Mouse (Mus musculus) urinary bladder, adult 2 months (tissue): ENCODE data around the gene Slc2a4. TPM values are rescaled to one million over a fixed set of nuclear protein-coding genes. Genes with fewer than 3 reads are reported as not detected.
"Not testable (repeated sequence)": the region's sequence is repeated elsewhere in the genome, so short reads cannot be mapped to it uniquely, and the experiment has no call there.

Experiments
- DNase-seq: peaks from one replicate; pipeline ENCODE4 v3.0.0; 2022; ENCODE audit warnings: low spot score
- polyA plus RNA-seq: library from polyadenylated mRNA; depleted of rRNA; stranded (reverse); fragments of >200 nt; gene quantifications from 2 replicates; pipeline ENCODE4 v1.2.3, GENCODE M21; 2012

The Slc2a4 gene
- polyA plus RNA-seq, 1 experiment: 146 TPM

DNA sequence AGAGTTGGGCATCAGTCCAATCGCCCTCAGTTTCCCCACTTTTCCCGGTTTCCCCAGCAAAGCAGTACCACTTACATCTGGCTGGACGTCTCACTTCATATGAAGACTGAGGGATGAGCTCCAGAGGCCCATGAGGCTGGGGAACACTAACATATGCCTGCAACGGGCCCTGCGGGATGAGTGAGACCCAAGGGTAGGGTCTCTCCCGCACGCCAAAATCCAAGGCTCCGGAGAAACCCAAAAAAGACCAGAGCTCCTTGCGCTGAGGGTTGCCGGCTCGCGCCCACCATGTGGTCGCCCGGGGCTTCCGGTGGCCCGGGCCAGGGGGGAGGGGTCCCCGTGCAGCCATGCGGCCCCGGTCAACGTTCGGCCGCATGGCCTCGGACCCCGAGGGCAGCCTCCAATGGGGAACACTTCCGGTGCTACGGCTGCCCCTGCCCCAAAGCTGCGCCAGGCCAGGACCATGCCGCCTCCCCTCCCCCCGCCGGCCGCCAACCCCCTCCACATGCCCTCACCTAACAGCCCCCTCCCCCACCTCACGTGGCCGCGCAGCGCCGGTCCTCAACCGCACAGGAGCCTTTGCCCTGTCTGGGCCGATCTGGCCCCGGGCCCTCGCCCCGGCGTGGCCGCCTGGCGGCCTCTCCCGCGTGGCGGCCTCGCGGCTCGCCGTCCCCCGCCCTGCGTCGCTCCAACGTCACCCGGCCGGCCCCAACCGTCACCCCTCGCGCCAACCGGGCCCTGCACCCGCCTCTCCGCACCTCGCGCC, 27.5 kb downstream of the Slc2a4 start:
- DNase-seq: no peak

- DNase-seq: no peak
These were observed 28.2 kb downstream of the Slc2a4 start for GRCm38 (mm10) chr11:69919661-69920265.

GRCm38 (mm10) chr11:69919053-69919452, 28.9 kb downstream of the Slc2a4 start:
- no peak for DNase-seq

- DNase-seq: no peak
These were observed 29.9 kb downstream of the Slc2a4 start for GRCm38 (mm10) chr11:69918118-69918517.

DNA sequence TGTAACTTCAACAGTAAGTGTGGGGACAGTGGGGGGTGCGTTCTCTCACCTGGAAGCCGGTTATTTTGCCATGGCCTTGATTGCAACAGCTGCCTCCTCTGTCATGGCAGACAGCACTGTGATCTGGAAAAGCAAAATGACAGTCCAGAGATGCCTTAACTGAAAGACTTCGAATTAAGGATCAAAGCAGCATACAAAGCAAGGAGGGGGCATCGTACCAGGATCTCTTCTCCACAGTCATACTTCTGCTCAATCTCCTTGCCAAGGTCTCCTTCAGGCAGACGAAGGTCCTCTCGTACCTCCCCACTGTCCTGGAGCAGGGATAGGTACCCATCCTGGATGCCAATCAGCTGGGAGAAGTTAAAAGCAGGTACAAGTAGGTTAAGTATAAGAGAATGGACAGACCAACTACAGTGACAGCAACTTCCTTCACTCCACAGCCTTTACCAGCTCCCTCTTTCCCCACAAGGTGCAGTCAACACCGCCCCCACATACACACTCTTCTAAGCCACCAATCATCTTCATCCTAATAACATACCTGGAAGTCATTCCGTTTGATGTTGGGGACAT, 30.5 kb downstream of the Slc2a4 start:
- no peak for DNase-seq

- not testable (repeated sequence) for DNase-seq
These were observed 31.2 kb downstream of the Slc2a4 start for GRCm38 (mm10) chr11:69916652-69917378.

GRCm38 (mm10) chr11:69915667-69916627, 32.0 kb downstream of the Slc2a4 start:
- DNase-seq: no peak

GRCm38 (mm10) chr11:69914917-69915430, 33.0 kb downstream of the Slc2a4 start:
- DNase-seq: no peak

DNA sequence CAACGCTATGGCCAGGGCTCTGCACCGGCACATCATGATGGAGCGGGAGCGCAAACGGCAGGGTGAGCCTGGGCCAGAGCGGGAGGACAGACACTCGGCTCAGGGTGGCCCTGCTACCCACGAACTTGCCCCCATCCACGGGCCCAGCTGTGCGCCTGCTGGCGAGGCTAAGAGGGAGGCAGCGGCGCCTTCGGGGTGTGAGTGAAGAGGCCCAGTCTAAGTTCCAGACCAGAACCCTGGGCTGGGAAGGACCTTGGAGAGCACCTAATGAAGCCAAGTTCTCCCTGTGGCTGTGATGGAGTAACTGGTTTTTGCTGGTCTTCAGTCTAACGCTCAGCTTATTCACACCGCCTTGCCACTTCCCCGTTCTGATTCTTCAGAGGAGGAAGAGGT, 33.6 kb downstream of the Slc2a4 start:
- no peak for DNase-seq

- peak; percentile 89 for DNase-seq
These were observed 34.2 kb downstream of the Slc2a4 start, which contains the start of gene Gps2 for GRCm38 (mm10) chr11:69913554-69914371. TSS of gene Gps2 (plus strand) at chr11:69913888.

DNA sequence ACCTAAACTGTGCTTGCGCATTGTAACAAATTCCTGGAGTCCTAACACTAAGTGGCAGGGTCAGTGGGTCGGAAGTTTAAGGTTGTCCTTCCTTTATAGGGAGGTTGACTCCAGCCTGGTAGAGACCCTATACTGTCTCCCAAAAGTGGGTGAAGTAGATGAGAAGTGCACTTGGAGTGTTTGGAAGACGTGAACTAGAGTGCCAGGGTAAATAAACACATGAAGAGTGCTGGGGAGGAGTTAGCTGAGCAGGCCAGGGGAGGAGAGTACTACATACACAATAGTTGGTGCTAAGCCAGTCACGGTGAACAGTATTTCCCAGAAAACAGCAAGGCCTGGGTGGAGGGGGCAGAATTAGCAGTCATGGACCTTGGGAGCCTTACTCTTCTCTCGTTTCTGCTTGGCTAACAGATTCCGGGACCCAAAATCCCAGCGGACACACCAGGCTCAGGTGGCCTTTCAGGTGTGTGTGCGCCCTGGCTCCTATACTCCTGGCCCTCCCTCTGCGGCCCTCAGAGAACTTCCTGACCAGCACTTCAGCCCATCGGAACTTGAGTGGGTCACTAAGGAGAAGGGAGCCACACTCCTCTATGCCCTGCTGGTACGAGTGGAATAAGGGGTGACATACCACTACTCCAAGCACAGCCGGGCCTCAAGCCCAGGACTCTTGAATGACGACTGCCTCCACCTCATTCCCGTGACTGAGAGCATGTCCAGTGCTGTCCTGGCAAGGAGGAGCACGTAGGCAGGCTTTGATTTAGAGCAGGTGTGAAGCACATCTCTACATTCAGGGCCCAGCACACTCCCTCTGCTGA, 35.1 kb downstream of the Slc2a4 start:
- no peak for DNase-seq

- DNase-seq: no peak
These were observed 36.3 kb downstream of the Slc2a4 start for GRCm38 (mm10) chr11:69911701-69912100.

DNA sequence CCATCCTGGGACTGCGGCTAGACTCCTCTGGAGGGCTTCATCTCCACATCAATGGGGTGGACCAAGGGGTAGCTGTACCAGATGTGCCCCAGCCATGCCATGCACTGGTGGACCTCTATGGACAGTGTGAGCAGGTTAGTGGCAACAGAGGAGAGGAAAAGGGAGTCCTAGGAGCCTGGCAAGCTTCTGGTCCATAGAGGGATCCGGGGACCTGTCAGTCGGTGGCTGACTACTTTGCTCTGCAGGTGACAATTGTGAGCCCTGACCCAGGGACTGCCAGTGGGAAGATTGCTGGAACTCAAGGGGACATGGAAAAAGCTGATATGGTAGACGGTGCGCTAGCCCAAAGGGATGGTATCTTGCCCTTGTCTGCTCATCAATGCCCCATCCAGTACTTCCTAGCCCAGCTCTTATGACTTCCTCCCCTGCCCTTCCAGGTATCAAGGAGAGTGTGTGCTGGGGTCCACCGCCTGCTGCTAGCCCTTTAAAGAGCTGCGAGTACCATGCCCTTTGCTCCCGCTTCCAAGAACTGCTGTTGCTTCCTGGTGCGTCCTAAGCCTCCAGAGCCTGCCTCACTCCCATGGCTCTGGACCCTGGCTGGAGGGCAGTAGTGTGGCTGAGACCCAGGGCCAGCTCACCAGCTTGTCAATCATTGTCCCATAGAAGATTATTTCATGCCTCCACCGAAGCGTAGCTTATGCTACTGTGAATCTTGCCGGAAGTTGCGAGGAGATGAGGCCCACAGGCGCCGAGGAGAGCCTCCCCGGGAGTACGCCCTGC, 37.0 kb downstream of the Slc2a4 start:
- DNase-seq: no peak

DNA sequence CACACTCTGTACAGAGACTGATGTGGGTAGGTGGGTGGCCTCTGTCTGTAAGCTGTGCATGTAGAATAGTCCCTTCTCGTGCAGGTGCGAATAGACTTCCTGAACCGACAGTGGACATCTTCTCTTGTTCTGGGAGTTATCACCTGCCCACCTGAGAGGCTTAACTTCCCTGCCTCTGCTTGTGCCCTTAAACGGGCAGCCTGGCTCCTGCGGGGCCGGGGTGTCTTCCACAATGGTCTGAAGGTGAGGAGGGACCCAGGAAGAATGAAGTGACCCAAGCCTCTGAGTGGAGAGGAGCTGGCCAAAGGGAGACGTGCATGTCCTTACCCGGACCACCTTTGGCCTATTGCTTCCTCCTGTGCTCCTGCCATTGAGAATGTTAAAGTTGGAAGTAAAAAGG, 37.8 kb downstream of the Slc2a4 start:
- no peak for DNase-seq

- no peak for DNase-seq
These were observed 38.8 kb downstream of the Slc2a4 start for GRCm38 (mm10) chr11:69909174-69909573.

DNA sequence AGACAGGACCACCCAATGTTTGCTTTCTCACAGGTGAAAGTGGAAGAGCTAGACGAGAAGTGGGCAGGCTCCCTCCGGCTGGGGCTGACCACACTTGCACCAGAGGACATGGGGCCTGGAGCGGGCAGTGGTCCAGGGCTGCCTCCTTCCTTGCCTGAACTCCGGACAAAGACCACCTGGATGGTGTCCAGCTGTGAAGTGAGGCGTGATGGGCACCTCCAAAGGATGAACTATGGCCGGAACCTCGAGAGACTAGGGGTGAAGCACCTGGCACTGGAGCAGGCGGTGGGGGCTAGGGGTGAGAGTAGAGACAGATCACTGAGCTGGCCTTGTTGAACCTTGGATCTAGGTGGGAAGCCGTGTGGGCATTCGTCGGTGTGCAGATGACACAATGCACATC, 39.3 kb downstream of the Slc2a4 start:
- DNase-seq: no peak

GRCm38 (mm10) chr11:69904311-69904710, 43.7 kb downstream of the Slc2a4 start:
- DNase-seq: no peak

DNA sequence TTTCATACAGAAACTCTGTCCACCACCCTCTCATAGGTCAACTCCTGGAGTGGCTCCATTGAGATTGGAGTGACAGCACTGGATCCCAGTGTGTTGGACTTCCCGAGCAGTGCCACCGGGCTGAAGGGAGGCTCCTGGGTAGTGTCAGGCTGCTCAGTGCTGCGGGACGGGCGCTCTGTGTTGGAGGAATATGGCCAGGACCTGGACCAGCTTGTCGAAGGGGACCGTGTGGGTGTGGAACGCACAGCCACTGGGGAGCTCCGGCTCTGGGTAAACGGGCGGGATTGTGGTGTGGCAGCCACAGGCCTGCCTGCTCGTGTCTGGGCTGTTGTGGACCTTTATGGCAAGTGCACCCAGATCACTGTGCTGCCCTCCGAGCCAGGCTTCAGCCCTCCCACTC, 45.0 kb downstream of the Slc2a4 start:
- no peak for DNase-seq
